Mouse (Mus musculus) MEL (cell line): Measurements from ENCODE around the gene Ipmk.

Experiments used
- CTCF ChIP-seq, 3 experiments: IDR thresholded peaks in 2 of 3; conservative IDR thresholded peaks in 1 of 3; 2 replicates each; pipeline ENCODE4 v1.5.1; 2011 to 2012; ENCODE audit warnings: low read length in 3 of 3, low read depth in 2 of 3, mild to moderate bottlenecking in 2 of 3, improper control_type of control experiment in 1 of 3, inconsistent platforms in 1 of 3, mixed read lengths in 1 of 3, moderate library complexity in 1 of 3; ENCODE audit not compliant: control insufficient read depth in 1 of 3, insufficient read depth in 1 of 3, poor library complexity in 1 of 3, severe bottlenecking in 1 of 3
- GABPA ChIP-seq: IDR thresholded peaks from 2 replicates; pipeline ENCODE4 v1.6.1; 2012; ENCODE audit warnings: low read depth, mild to moderate bottlenecking, inconsistent platforms, low read length, improper control_type of control experiment, moderate library complexity
- JUND ChIP-seq: IDR thresholded peaks from 2 replicates; pipeline ENCODE4 v1.6.1; 2011; ENCODE audit warnings: low read depth, mild to moderate bottlenecking, improper control_type of control experiment, low read length
- MYC ChIP-seq: IDR thresholded peaks from 2 replicates; pipeline ENCODE4 v1.6.1; 2011; ENCODE audit warnings: low read depth, mild to moderate bottlenecking, low read length, improper control_type of control experiment, moderate library complexity
- SMC3 ChIP-seq: IDR thresholded peaks from 2 replicates; pipeline ENCODE4 v1.6.1; 2011; ENCODE audit warnings: low read depth, low read length, improper control_type of control experiment
- ZKSCAN1 ChIP-seq: IDR thresholded peaks from 2 replicates; pipeline ENCODE4 v1.6.1; 2012; ENCODE audit warnings: low read depth, mild to moderate bottlenecking, inconsistent platforms, low read length, improper control_type of control experiment, moderate library complexity

DNA sequence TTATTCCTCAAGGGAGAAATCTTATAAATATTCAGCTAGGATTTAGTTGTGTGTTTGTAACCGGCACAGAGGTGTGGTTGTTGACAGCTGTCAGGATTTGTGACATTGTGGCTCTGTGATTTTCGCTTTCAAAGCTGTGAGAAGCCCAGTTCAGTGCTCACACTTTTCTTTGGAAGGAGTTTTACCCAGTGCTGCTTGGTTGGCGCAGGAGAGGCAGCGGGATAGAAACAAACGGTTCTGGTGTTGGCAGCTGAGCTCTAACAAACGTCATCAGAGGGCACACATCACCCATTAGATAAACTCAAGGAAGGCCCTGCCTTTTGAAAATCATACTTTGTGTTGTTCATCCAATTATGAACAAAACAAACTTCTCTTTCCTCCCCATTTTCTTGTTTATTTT, 79.2 kb downstream of the Ipmk start:
- TF ChIP-seq CTCF (IDR thresholded peaks at IDR 0.05 in 2 of 3, conservative IDR thresholded peaks at IDR 0.05 in 1 of 3; ENCODE audit: control insufficient read depth in 1 of 3, insufficient read depth in 1 of 3, low read depth in 2 of 3, low read length in 3 of 3, poor library complexity in 1 of 3, severe bottlenecking in 1 of 3) (no peak), SMC3 (no peak), ZKSCAN1 (no peak), MYC (no peak), JUND (no peak), GABPA (no peak)
